Mouse (Mus musculus): ENCODE measurements around the gene Psma6.
"Not testable (repeated sequence)": the region's sequence is repeated elsewhere in the genome, so short reads cannot be mapped to it uniquely, and the experiment has no call there.

Psma6 gene

DNA sequence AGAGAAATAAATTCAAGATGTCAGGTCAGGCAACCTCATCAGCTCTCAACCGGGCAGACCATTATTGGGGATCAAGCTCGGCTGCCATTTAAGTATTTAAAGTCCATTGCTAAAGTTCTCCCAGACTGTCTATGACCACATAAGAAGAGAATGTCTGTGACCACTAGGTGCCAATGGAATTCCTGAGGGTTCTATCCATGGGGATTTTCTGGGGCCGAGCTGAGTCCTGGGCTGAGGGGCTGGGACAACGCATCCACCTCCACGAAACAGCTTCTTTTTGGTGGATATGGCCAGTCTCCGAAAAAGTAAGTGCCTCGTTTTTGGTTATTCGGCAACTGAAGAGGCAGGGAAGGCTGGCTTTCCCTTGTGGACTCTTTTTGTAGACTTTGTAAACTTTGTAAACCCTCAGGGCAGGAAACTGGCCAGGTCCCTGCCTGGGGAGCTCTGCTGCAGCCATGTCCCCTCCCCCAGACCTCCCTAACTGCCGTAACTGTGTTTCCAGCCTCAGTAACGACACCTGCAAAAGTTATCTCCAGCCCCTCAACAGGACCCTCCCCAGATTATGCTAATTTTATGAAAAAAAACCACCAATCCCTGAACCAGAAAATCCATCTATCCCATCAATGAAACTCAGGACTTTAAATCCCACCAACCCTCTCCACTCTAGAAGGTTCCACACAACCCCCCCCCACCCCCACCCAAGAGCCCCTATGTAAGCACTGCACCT, at the start of gene Psma6:
Gene Psma6, plus strand, starts transcription at position 200 of the 727 bp plus-strand sequence.
- DNase-seq (ENCODE audit: low spot score) = no peak

DNA sequence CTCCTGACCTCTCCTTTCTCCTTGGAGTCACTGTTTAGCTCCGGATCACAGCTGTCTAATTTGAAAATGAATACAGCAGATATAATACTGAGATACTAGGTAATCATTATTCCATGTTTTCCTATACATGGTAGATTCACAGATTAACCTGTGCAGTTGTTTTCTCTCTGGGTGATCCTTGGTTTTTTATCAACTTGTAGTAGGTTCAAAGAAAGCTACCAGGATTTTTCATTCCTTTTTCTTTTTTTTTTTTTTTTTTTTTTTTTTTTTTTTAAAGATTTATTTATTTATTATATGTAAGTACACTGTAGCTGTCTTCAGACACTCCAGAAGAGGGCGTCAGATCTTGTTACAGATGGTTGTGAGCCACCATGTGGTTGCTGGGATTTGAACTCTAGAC, 45.5 kb upstream of the Psma6 start:
- DNase-seq (ENCODE audit: low spot score) = not testable (repeated sequence)

DNA sequence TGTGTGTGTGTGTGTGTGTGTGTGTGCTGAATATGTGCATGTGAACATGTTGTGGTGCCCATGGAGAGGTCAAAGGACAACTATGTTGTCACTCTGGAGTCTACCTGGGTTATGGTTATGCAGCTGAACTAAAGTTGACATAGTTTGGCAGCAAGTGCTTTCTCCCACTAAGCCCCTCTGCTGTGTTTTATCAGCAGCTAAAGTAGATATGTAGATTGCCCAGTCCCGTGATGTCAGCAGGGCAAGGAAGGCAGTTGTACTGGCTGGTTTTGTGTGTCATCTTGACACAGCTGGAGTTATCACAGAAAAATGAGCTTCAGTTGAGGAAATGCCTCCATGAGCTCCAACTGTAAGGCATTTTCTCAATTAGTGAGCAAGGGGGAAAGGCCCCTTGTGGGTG, 41.0 kb upstream of the Psma6 start:
- not testable (repeated sequence) for DNase-seq (ENCODE audit: low spot score)

DNA sequence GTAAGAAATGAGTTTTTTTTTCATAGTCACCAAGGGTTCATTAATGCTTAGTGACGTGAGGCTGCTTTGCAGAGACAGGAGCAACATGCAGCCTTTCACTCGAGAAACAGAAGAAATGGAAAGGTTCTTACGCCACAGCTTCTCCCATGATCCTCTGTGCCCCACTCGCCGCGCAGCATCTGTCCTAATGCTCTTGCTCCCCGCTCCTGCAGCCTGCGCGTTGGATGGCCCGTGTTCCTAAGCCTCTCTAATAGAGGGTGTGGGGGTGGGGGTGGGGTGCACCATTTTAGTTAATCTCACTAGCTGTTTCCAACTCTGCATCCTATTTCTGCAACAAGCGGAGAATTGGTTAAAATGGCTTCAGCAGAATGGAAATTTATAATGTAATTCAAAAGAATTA, 40.0 kb upstream of the Psma6 start:
- no peak for DNase-seq (ENCODE audit: low spot score)

DNA sequence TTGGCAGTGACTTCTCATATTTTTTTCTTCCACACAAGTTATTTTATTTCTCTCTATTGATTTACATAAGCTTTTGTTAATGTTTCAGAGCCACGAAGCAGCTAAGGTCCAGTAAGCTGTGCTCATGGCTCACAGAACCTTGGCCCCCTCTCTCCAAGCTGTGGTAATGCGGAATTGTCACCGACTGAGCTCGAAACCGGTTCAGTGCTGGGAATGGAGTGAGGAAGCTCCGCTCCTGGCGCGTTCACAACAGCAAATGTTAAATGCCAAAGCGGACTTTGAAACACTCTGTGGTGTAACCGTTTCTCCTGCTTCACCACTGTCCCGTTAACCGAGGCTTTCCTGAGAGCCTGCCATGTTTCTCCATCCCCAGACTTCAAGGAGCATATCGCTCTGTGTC, 39.4 kb upstream of the Psma6 start:
- no peak for DNase-seq (ENCODE audit: low spot score)

DNA sequence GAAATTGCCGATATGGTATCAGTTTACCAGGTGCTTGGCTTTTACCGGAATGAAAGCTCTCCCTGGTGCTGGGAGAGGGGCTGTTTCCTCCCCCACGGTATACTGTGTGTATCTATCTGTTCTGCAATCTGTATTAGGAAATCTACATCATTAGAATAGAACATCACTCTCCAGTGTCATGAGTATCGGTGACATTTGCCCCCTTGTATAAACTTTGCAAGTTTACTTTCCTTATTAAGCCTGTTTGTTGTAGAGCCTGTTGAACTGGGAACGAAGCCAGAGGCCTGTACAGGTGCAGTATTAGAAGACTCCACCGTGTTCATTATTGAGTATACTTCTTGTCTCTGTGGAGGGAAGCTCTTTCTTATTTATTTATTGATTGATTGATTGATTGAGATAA, 30.6 kb upstream of the Psma6 start:
- DNase-seq (ENCODE audit: low spot score) = no peak

DNA sequence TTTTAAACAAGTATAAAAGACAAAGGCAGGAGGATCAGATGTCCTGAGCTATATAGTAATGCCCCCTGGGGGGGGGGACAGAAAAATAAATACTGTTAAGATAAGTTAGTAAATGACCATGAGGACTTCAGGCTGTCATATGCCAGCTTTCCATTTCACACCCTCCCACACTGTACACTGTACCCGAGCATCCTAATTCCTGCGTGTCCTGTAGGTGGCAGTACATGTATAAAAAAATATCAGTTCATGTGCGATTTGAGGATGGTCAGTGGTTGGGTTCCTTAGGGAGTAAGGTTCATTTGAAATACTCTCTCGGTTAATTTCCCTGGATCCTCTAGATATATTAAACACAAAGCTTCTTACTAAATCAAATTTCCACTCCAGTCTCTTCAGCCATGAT, 29.1 kb upstream of the Psma6 start:
- DNase-seq (ENCODE audit: low spot score) = no peak

DNA sequence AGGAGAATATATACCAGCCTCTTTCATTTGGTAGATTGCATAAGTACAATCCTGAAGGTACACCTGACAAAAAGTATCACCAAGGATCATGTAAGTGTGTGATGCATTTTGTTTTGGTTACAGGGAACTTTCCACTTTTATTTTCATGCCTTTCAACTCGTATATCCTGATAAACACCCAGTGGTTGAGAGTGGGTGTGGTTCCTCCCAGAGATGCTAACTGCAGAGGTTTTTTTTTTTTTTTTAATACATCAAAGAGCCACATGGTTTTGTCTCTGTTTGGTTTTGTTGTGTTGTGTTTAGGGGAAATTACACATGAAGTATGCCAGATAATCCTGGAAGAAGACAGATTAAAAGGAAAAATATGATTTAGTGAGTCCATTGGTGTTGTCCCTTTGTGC, 26.7 kb upstream of the Psma6 start:
- DNase-seq (ENCODE audit: low spot score) = no peak

DNA sequence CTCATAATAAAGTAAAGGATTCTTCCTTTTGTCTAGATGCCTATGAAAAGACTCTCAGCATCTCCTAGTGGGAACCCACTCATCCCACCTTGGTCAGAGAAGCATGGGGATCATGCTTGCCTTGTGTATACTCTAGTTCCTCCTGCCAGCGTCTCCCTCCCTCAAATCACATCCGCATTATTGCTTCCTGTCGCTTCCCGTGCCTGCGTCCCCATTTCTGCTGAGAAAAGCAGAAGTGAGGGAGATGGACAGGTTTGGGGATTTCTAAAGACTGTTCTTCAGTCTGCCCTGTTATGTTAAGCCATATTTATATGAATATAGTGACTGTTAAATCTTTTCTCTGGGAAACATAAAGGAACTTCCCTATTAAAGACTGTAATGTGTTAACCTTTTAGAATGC, 23.1 kb upstream of the Psma6 start:
- DNase-seq (ENCODE audit: low spot score) = no peak

DNA sequence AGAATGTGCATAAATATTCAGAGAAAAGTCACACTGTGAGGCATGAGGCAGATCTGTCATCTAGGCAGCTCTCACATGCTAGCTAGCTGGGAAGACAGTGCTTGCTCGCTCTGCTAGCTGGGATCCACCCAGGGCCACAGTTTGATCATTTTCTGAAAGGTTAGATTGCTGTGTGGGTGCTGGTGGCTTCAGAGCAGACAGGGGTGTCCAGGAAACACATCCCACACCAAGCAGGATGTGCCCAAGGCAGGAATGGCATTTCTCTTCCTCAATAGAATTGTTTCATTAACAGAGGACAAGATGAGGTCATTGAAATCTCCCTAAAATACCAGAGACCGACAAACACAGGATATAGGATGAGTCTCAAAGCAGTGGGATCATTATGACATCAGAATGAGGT, 18.9 kb upstream of the Psma6 start:
- no peak for DNase-seq (ENCODE audit: low spot score)

DNA sequence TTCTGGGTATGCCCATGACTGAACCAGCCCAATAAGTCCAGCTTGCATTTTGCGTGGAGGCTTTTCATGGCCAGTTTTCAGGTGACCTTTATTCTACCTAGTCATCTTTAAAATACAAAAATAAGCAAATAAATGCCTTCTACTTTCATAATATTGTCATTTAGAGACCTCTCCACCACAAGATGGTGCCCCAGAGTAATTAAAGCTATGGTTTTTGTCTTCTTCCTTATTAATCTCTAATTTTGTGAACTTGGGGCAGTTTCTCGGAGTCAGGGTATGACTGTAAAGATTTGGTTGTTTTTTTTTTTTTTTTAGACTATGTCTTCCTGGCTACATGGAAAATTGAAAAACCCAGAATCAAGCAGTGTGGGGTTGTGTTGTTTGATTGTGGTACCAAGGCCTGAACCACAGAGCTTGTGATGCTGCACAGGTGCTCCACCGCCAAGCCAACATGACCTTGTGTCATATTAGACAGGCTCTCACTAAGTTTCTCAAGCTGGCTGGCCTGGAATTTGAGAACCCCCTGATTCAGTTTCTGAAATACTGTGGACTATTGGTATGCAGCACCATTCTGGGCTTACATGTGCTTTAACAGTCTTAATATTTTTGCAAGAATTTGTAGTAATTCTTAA, 11.5 kb upstream of the Psma6 start:
- no peak for DNase-seq (ENCODE audit: low spot score)

DNA sequence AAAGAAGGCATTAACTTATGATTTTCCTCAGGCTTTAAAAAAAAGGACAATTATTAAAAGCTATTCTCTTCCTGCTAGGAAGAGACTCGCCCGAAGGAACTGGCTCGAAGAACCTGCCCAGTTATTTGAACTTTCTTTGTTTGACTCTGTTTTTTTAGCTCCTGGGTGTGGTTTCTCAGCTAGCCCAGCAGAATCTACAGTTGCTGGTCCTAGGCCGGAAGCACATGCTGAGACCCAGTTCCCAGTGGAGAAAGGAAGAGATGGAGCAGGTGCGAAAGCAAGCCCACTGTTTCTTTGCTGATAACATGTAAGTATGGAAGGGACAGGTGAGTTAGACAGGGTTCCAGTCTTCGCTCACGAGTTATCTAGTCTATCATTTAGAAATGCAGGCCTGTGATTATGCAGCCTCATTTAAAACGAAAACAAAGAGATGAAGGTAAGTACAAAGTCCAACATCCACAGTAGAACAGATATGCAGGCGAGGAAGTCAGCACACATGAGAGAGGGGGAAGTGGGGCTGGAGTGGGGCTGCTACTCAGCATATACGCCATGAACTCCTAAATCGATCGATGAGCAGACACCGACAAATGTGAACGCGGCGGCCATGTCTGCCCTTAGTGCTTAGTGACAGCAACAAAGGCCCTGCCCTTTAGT, 6.9 kb upstream of the Psma6 start:
- no peak for DNase-seq (ENCODE audit: low spot score)

DNA sequence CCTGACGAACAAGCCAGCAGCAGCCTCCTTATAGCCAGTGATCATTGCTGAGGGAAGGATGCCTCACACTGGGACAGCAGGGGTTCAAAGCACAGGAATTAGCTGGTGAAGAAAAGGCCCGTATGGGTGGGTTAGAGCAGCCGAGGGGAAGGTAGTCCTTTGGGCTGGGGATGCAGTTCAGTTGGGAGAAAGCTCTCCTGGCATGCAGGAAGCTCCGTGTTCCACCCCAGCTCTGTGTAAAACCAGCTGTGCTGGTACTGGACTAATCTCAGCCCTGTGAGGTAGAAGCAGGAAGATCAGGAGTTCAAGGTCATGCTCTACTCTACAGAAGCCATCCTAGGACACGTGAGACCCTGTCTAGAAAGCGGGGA, 6.4 kb upstream of the Psma6 start:
- no peak for DNase-seq (ENCODE audit: low spot score)

DNA sequence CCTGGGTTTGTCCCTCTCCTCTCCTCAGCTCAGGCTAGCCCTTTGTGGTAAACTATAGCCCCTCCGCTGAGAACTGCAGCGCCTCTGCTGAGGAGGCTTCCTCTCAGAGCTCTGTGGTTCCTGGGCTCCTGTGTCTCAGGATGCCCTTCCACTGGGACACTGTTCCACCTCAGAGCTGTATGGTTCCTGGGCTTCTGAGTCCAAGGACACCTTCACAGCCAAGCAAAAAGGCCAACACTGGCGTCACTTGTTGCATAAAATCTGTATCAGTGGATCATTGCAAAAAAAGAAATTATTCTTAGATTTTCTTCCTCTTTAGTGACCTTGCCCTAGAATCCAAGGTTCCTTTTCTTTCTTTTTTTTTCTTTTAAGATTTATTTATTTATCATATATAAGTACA, 804 bp downstream of the Psma6 start:
- DNase-seq (ENCODE audit: low spot score) = no peak

DNA sequence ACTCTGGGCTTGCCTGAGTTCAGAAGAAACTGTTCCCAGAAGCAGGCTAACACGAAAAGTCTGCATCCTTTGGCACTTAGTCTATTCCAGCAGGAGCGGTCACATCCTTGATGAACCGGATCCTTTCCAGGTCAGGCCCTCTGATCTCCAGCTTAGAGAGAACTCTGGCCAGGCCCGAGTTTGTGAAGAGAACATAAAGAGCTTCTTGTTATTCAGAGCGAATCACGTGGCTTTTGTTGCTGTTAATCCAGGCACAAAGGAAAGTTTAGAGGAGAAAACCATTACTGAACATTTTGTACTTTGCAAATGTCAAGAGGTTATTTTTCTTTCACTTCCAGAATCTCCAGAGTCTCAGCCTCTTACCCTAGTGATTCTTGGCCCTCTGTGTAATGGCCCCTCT, 1.9 kb downstream of the Psma6 start:
- no peak for DNase-seq (ENCODE audit: low spot score)

DNA sequence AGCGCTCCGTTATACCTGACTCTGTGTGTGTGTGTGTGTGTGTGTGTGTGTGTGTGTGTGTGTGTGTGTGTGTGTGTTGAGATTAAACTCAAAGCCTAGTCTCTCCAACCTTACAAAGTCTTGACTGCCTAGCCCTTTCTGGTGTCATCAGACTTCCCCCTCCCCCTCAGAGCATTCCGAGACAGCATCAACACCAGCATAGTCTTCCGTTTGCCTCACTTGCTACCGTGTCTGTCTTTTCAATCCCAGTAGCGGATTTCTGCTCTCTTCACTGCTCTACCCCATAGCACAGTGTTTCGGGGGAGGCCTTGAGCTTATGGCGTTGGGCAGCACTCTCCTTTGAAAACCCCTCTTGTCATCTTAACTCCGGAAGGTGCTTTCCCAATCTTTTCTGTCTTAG, 2.4 kb downstream of the Psma6 start:
- no peak for DNase-seq (ENCODE audit: low spot score)

DNA sequence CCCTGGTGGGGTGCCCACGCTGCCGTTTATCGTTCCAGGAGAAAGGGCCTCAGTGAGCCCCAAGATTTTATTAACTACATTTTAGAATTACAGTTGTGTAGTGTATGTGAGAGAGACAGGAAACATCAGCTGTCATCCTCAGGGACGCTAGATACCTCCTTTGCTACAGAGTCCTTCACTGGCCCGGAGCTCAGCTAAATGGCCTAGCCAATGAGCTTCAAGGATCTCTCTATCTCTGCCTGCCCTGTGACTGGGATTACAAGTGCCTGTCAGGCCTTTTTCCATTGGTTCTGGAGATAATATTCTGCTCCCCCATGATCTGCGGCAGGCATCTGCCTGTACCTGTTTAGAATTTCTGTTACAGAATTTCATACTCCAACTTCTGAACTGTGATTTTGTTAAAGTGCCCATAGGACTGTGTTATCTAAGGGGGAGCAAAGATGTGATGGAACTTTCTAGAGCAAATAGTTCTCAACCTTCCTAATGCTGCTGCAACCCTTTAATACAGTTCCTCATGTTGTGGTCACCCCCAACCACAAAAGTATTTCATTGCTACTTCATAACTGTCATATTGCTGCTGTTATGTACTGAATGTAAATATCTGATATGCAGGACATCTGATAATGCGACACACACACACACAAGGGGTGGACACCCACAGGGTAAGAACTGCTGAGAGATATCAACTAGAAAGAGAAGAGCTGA, 3.2 kb downstream of the Psma6 start:
- DNase-seq (ENCODE audit: low spot score) = no peak

DNA sequence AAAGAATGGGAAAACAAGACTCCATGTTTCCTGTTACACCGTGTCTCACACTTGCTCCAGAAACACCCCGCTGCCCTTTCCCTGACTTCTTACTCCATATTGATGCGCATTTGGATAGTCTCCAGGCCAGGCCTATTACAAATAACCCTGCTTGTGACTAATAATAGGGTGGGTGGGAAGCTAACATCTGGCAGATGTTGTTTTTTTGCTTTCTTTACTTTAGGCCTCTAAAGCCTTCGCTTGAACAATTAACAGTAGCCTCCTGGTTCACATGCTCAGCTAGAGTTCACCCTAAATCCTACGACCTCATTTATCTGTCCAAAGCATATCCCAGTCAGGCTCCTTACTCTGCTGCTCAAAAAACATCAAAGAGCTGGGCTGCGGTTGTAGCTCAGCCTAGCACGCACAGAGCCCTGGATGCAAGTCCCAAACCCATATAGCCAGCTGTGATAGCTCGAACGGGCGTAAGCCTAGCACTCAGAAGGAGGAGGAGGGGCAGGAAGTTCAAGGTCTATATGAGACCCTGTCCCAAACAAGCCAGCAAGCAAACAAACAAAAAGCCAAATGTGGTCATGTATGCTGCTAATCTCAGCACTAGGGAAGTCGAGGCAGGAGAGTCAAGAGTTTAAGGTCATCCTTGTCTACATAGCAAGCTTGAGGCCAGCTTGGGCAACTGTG, 3.9 kb downstream of the Psma6 start:
- no peak for DNase-seq (ENCODE audit: low spot score)

DNA sequence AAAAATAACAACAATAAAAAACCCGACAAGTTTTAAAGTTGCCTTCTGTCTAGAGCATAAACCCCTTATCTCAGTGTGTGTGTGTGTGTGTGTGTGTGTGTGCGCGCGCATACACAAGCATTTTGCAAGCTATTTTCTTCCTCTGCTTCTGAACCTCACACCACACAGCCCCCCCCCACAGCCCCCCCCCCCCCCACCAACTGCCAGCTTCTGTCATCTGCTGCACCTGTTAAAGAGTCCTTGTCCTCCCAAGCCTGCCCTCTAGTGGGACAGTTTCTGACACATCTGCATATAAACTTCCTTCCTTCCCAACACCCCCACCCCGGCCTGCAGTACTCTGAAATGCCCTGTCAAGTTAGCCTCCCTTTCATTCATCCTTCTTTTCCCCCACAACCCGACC, 4.5 kb downstream of the Psma6 start:
- DNase-seq (ENCODE audit: low spot score) = no peak

DNA sequence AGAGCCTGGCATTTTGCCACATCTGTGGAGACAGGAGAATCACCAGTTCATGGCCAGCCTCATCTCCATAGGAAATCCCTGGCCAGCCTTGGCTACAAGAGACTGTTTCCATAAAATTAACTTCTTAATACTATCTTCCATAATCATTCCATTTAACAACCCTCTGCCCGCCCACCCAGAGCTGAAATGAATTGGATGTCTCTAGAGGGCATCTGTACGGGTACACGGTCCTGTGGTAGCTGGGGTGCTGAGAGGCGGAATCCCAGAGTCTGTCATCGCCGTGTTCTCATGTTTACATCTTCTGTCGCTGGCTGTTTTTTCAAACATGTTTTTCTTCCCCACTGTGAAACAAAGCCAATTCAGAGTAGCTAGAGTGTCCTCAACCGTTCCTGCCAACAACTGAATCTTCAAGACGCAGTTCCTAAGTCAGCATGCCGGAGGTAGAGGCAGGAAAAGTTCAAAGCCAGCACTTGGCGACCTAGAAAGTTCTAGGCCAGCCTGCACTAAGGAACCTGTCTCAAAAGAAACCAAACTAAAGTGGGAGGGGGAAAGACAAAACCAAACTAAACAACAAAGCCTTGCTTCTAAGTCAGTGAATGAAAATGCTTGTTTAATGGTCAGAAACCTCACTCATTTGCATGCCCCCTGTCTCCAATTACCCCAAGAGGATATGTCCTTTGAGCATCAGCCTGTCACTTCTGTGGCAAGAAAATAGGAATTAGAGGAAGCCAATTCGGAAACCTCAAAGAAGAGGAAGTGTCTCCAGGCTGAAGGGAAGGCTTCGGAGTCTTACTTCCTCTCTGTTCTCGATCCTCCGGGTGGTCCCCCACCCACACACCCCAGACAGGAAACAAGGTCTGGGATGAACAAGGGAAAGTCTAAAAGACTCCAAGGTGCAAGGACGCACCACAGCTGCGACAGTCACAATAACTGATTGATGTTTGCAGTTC, 5.4 kb downstream of the Psma6 start:
- DNase-seq (ENCODE audit: low spot score) = no peak

DNA sequence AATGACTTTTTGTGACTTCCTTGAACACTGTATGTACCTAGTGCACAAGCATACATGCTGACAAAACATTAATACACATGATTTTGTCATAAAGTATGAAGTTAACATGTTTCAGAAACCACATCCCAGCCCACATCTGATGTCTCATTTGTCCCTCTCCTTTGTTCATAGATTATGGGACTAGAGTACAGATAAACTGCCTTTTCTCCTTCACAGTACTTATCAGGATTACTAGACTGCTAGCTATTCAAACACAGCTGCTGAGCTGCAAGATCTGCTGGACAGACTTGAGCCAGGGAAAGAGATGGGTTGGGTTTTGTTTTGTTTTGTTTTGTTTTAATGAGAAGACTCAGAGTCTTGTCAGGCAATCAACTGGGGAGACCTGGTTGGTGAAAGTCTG, 8.1 kb downstream of the Psma6 start:
- DNase-seq (ENCODE audit: low spot score) = no peak
